Mouse (Mus musculus): ENCODE data around the gene Crlf1.

DNA sequence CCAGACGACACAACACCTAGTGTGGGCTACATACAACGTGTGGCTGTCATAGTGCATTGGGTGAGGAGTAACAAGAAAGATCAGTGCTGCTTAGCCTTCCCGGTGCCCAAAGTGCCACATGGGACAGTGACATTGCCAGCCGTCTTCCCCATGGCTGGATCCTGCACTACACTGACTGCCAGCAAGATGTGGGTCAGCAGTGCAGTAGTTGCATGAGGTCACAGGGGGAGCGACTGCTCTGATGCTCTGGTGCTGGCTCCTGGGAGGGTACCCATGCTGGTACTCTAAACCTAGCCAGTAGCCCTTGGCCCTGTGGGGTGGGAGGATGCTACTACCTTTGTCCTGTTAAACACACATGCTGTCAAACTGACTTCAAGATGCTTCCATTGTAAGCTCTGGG, 32.8 kb upstream of the Crlf1 start:
- TF ChIP-seq CTCF (IDR thresholded peaks at IDR 0.05; ENCODE audit: low read depth, low read length) (no peak), POLR2A (IDR thresholded peaks at IDR 0.05; ENCODE audit: insufficient read depth, low read length) (no peak)

Measured in ES-Bruce4 (cell line).